Mouse (Mus musculus): ENCODE data around the gene Kmt5c.
A peak's percentile ranks its signal among the peaks of the same experiment; 100 is the strongest.

Gene Kmt5c

DNA sequence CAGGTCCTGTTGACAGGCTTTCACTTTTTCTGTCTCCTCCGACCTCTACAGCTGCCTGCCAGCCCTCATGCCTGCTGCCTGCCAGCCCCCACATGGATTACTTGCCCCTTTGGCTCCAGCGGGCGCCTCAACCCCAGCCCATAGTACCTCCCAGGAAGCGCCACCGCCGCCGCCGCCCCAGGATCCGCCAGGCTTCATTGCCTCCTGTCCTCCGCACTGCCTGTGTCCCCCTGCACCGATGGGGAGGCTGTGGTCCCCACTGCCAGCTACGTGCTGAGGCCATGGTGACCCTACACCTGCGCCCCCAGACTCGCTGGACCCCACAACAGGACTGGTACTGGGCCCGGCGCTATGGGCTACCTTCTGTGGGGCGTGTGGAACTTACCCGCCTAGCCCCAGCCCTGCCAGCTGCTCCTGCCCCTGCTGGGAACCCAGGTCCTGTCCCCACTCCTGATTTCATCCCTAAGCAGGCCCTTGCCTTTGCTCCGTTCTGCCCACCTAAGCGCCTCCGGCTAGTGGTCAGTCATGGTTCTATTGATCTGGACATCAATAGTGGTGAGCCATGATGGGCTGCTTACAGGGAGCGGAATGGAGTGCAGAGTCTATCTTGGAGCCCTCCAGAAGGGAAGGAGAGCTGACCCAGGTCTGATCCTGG, 6.5 kb downstream of the Kmt5c start:
- DNase-seq (ENCODE audit: low spot score in 2 of 2) = no peak

DNA sequence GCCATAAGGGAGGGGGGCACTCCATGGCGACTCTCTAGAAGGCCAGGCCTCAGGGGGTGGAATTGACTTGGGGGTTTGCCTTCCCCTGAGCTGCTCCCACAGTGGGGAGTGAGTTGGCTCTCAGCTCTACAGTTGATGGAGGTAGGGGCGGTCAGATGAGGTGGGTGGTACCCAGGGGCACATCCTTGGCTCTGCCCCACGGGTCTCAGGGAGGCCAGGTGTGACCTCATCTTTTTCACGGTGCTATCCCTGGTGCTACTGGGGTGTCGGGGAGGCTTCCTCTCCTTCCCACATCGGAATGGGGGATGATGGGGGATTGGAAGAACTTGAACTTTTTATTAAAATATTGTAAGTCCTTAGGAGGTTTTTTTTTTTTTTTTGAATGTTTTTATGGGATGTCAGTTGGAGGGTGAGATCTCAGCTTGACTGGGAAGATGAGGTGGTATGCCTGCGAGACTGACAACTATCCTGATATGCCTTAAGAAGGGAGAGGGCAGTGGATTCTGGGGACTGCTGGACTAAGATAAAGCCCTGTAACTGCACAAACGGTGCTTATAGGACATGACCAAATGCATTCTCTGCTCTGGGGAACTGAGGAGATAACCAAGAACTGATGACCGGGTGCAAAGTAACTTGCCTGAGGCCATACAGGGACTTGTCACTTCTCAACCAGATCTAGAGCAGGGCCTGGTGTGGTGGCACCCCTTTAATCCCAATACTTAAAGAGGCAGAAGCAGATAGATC, 7.4 kb downstream of the Kmt5c start:
- no peak for DNase-seq (ENCODE audit: low spot score in 2 of 2)

DNA sequence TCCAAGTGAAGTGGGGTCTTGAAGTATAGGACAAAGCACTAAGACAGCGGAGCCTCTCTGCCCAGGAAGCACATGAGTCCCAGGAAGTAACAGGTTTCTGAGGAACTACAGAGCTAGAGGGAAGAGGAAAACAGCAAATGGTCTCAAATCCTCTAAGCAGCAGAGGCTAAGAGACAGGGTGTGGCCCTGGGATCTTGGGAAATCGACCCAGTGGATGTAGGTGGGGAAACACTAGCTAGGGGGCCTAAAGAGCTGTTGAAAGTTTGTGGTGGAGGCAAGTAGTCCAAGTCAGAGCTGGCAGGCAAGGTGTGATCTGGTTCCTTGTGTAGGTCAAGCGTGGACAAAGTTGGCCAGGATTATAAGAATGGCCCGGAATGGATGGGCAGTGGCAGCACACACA, 8.4 kb downstream of the Kmt5c start:
- no peak for DNase-seq (ENCODE audit: low spot score in 2 of 2)

DNA sequence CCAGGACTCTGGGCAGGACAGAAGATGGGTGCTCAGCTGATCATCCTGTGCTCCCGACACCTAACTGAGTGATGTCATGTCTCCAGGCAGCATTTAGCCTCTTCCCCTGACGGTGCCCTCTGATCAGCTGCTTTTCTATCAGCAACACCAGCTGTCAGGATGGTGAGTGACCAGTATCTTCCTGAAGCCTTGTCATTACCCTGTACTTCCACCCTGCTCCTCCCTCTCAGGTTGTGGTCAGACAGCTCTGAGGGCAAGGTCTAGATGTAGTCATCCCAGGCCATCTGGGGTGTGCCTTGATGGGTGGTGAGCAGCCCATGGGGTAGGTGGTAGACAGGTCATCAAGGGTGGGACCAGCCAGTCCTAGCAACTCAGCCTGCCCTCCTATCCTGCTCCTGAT, 9.3 kb downstream of the Kmt5c start:
- no peak for DNase-seq (ENCODE audit: low spot score in 2 of 2)

DNA sequence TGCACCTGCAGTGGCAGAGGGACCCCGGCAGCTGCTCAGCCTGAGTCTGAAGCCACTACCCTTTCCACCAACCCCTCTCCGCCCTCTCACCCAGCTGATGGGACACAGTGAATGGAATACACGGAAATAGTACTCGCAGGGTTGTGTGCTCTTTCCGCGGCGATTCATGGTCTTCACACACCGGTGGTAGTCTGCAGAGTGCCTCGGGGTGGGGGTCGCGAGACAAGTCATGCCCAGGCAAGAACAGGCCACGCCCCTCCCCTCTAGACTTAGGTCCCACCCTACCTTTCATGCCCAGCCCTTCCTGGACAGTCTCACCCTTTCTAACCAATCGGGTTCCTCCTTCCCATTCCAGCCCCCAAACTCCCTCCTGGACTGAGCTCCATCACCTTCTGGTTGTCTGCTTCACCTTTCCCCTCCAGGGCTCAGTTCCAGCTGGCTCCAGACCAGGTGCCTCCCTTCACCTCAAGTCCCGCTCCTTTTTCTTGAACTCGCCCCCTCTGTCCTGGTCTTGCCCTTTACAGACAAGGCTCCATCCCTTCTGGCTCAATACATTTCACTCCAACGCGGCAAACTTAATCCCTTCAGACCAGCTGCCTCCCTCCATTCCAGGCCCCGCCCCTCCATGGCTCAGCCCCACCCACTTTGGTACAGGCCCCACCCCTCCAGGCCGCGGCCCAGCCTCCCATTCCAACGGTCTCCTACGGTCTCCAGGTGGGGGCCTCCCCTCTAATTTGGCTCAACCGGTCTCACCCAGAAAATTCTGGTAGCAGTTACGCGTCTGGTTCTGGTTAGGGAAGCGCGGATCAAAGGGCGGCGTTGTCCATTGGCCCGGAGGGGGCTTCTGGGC, 12.3 kb downstream of the Kmt5c start:
- DNase-seq (ENCODE audit: low spot score in 2 of 2) = no peak

DNA sequence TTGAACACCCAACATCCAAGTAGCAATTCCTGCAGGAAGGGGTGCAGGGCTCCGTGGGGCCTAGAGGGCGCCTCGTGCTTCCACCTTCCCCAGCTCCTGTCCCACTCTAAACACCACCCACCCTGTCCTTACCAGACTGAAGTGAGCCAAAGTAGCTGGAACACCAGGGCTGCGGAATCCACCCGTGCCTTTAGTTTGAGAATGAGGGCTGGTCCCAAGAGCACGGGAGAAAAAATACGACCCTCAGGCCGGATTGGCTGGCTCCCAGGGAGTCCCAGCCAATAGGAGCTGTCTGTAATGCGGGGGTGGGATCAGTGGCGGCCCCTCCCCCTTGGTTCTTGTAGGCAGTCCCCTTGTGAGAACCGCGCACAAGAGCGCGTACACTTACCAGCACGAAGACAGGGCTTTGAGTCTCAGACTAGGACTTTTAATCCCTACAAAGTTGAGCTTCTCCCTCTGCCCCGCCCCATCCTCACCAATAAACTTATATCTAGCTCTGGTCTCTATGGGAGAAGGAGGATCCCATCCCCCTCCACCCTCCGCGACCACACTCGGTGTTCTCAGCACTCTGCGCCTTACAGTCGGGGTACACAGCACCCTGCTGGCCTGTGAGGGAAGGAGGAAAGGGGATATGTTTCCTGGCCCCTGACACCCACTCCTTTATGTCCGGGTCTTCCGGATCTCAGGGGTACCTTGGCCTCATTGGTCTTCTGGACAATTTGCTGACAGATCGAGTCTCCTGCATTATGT, 13.1 kb downstream of the Kmt5c start, which contains the start of gene Cox6b2:
Gene Cox6b2 (minus strand): TSS at position 274 of the 750 bp plus-strand sequence.
- DNase-seq (ENCODE audit: low spot score in 2 of 2) = peak in 1 of 2 experiments; percentile 48

DNA sequence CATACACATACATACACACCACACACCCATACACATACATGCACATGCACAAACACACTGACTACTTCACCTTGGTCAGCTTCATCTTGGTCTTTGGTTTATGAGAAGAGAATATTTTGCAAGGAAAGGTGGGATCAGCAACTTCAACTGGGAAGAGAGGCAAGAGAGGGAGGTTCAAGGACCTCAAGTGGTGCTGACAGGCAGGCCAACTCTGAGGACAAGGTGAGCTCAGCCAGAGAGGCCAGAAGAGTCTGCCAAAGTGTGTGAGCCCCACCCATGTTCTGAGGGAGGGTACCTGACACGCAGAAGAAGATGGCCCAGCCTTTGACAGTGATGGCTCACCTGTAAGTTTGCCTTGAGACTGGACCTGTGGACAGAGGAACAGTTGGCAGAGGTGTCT, 19.8 kb downstream of the Kmt5c start:
- DNase-seq (ENCODE audit: low spot score in 2 of 2) = no peak

DNA sequence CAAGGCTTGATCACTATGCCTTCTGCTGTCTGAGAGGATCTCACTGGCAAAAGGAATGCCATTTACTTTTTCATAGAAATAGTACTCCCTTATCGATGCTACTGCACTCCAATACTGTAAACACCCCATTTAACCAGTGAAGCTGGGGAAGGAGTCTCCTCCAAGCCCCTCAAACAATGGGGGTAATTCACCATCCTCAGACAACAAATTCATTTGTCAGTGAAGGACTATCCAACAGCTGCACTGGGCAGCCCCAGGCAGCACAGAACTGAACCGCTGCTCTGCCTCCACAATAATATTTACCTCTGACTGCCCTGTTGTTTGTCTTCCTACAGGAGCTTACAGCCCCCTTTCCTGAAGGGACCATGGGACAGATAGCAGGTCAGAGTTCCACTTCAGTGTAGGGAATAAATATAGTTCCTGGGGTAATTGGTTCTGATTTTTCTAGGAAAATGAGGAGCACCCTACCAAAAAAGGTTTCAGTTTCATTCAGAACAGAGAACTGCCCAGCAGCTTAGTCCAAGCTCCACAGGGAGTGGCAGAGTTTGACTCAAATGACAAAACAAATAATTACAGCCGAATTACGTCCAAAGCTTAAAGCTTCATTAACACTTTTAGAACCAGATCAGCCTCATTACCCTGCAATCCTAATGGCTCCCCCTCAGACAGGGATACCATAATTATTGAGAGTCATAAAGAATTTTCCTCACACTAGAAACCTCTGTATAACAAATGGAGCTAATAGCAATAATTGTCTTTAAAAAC, 25.2 kb downstream of the Kmt5c start:
- peak in 1 of 2 experiments; percentile 20 for DNase-seq (ENCODE audit: low spot score in 2 of 2)

DNA sequence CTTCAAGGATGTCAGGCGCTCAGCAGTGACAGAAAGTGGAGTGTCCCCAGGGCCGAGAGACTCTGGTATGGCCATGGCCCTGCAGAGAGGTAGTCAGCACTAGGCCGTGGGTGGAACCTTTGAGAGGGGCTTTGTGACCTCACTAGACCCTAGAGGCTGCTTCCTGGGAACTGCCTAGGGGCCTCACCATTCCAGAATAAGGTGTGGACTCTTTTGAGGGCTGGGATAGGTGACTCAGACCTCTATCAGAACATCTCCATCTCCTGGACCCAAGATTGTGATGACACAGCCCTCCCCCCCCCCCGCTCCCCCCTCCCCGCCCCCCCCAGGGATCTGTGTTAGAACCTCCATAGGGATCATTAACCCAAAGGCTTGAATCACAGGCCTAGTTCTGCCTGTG, 31.3 kb downstream of the Kmt5c start, which contains the start of gene Fam71e2:
Gene Fam71e2 (minus strand): TSS at position 101 of the 400 bp plus-strand sequence.
- no peak for DNase-seq (ENCODE audit: low spot score in 2 of 2)

DNA sequence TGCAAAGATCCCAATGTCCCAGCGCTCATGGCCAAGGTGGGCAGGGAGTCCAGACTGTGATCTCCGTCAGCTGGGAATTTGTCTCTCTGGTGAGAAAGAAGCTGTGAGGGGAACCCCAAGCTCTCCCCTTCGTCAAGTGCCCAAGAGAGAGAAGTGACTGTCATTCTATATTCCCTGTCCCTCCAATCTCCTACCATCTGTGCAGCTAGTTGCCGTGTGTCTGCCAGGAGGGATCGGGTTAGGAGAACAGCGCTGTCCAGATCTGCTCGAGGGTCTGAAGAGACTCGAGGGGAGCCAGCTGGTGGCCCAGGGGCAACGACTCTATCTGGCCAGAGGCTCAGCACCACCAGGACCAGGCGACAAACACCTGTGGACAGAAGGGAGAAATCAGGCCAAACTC, 36.2 kb downstream of the Kmt5c start:
- no peak for DNase-seq (ENCODE audit: low spot score in 2 of 2)

DNA sequence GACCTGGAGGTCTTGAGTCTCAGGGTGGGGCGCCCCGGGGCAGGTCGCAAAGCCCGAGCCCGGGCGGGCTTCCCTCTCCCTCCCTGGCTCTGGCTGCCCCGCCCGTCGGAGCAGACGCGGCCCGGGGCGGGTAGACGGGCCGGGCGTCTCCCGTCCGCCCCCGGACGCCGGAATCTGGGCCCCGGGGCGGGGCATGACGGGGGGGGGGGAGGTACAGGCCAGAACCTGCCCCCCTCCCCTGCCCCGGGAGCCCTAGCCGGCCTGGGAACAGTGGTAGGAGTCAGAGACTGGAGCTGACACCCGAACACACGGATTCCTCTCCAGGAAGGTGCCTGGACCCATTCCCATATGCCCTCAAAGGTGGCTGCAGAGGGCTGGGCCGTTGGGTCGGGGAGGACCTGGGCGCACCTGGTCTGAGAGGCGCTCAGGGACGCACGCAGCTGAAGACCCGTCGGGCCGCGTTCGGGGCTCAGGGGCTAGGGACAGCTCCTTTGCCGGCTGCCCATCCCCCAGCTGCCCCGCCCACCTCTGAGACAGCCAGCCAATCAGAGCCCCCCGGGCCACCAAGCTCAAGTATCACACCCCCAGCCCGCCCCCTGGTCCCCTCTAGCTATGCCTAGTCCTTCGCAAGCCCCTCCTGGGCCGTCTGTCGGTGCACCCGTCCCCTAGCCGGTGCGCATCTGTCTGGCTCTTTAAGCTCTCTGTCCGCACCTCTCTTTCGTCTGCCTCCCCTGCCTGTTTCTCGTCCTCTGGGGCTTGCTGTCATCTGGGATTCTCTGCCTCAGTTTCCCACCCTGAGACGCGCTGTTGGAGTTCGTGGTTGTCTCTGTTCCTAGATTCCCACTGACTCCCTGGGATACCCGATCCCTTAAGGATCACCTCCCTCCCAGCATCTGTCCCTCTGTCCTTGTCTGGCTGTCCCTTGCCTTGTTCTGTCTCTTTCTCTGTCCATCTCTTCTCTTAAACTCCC, 37.2 kb downstream of the Kmt5c start:
- no peak for DNase-seq (ENCODE audit: low spot score in 2 of 2)

DNA sequence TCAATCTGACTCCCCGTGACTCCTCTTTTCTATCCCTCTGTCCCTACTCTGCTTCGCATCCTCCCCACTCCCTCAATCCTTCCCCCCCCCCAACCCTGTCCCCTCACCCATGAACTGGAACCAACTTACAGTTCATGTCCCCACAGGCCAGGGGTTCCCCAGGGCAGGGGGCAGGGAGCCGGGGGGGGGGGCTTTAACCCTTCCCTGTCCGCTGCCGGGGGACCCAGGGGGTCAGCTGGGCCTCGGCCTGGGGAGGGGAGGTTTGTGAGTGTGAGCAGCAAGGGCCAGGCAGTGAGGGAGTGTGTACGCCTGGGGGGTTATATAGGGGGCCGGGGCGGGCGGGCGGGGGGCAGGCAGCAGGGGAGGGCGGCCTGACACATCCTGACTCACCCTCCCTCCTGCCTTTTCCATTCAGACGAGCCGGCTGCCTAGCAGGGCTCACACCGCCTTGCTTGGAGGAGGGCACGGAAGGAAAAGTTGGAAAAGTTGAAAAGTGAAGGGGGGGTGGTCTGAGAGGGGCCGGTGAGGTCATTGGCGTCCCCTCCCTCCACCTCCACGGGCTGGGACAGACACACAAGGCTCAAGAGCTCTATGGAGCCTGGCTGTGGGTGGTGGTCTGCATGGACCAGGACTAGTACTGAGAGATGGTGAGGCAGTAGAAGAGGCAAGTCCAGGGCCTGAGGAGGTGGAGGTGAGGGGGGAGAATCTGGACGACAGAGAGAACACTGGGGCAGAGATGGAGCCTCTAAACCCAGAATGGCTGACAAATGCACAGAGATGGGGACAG, 38.1 kb downstream of the Kmt5c start:
- DNase-seq (ENCODE audit: low spot score in 2 of 2) = no peak

DNA sequence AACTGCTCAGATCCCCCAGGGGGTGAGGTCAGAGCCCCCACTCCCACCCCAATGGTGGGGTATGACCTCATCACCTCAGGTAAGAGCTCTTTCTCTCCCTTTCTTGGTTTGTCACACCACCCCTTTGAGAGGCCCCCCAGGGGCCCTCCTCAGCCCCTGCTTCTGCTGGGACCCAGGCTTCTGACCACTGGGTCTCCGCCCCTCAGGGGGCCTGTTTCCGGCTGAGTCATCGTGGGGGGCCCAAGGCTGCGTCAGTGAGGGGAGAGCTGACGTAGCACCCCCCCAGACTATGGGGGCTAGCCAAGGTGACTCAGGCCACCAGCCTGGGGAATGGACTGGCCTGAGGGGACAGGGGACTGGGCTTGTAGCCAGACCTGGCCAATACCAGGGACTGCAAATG, 40.0 kb downstream of the Kmt5c start:
- DNase-seq (ENCODE audit: low spot score in 2 of 2) = no peak

DNA sequence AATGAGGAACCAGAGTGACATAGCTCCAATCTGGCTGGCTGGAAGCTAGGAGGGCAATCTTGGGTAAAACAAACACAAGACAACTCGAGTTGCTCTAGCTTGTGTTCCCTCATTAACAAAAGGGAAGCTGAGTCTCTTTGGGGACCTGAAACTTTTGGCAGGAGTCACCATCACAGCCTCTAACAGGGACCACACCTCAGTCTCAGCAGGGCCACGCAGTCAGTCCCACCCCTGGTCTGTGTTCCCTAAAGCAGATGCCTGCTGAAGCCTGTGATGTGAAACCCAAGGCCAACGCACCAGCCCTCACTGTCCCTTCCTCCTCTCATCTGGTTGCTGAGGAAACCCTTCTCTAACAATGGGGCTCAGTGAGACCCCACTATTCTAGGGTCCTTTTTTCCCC, 42.2 kb downstream of the Kmt5c start:
- DNase-seq (ENCODE audit: low spot score in 2 of 2) = no peak

DNA sequence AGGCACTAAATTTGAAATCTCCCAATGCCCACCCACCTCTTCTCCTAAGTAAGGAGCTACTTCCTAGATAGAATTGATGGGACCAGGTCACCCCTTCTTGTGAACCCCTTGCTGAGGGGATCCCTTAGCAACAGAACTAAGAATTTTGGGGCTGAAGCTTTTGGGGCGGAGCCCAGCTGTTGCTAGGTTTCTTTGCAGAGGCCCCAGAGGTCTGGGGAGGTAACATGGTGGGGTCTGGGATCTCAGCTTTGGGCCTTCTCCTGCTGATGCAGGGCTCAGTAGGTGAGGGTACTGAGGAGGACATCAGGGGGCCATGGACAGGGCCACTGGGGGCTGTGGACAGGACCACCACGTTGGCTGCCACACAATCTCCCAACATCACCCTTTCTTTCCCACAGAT, 42.8 kb downstream of the Kmt5c start, which contains the start of the genes Il11 and Tmem190:
Gene Il11 (minus strand): TSS at position 101 of the 400 bp plus-strand sequence.
Gene Tmem190 (plus strand): TSS at position 179 of the 400 bp plus-strand sequence.
- no peak for DNase-seq (ENCODE audit: low spot score in 2 of 2)

DNA sequence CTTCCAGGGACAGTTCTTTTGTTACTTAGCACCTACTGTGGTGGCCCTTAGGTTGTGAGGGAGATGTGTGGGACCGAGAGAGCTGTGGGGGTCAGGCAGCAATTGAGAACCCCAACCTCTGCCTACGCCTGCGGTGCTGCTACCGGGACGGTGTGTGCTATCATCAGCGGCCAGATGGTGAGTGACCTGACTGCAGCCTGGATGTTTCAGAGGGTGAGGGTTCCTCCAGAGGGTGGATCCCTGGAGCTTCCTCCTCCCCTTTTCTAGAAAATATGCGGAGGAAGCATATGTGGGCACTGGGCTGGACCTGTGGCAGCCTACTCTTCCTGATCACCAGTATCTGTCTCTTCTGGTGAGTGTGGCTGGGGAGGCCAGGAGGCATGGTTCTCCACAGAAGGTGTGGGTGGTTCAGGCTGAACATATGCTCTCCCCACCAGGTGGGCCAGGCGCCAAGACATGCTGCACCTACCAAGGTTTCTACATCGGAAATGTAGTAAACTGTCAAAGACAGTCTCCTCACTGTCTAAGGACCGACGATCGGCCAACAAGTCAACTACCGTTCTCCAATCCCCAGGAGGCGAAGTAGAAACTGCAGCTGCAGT, 43.9 kb downstream of the Kmt5c start:
- DNase-seq (ENCODE audit: low spot score in 2 of 2) = peak in 1 of 2 experiments; percentile 45

DNA sequence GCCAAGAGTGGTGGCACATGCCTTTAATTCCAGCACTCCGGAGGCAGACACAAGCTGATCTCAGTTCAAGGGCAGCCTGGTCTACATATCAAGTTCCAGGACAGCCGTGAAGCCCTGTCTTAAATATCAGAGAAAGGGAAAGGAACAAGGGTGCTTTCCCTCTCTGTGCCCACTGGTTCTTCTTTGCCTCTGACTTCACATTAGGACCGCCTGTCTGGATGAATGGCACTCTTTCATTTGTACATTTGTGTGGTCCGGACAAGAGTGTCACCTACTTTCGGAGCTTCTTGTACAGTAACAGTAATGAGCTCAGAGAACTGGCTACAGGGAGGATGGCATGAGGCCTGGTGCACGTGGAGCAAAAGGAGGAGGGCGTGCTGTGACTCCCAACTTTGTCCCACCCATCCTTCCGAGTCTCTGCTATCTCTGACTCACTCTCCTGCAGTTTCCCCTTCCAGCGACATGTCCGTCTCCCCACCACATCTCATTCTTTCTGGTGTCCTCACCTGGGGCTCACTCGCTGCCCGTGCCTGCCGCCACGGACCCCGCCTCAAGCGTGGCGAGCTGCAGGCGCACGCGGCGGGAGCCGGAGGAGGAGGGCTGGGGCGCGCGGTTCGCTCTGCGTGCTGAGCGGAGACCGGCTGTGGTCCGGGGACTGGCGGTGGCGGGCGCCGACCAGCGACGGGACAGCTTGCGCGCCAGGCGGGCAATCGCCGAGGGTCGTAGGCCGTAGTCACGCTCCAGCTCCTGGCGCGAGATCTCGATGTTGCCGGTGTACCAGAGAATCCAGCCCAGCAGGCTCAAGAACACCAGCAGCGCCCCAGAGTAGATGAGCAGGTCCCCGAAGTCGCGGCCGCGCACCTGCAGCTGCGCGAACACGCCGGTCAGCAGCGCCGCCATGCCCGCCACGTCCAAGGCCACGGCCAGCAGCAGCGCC, 48.9 kb downstream of the Kmt5c start:
- peak in 1 of 2 experiments; percentile 50 for DNase-seq (ENCODE audit: low spot score in 2 of 2)

Measured in left cerebral cortex, adult 9 months (tissue).